Mouse (Mus musculus) ES-Bruce4 (cell line): ENCODE results near the gene Osgep.

Experiments used
- EP300 ChIP-seq: IDR thresholded peaks from 2 replicates; pipeline ENCODE4 v1.6.1; 2011; ENCODE audit warnings: low read depth, low read length; ENCODE audit not compliant: insufficient read depth
- POLR2A ChIP-seq: IDR thresholded peaks from one replicate; pipeline ENCODE4 v1.8.1; 2011; ENCODE audit warnings: low read length; ENCODE audit not compliant: insufficient read depth

GRCm38 (mm10) chr14:50868656-50869055 lies 56.0 kb downstream of the Osgep start:
- no peak for TF ChIP-seq POLR2A
- no peak for TF ChIP-seq EP300
